Mouse (Mus musculus) midbrain, embryonic 10.5 days (tissue): ENCODE results near the gene Slc38a11. TPM values are rescaled to one million over a fixed set of nuclear protein-coding genes. Genes with fewer than 3 reads are reported as not detected.

ENCODE experiments used
- DNase-seq: peaks from one replicate; pipeline ENCODE4 v3.0.0-alpha.2; 2017; ENCODE audit warnings: low spot score
- H3K27ac ChIP-seq: fragments of 300-500 bp; sonication (generic); replicated peaks from 2 replicates; pipeline ENCODE4 v1.5.1; 2016; ENCODE audit warnings: mild to moderate bottlenecking
- H3K27me3 ChIP-seq: fragments of 300-500 bp; sonication (generic); 2 replicates; pipeline ENCODE4 v1.6.1; 2016; ENCODE audit warnings: low read depth, mild to moderate bottlenecking; ENCODE audit not compliant: poor library complexity, severe bottlenecking
- H3K36me3 ChIP-seq: fragments of 300-500 bp; sonication (generic); 2 replicates; pipeline ENCODE4 v1.6.1; 2016; ENCODE audit warnings: mild to moderate bottlenecking, moderate library complexity
- H3K4me1 ChIP-seq: fragments of 300-500 bp; sonication (generic); 2 replicates; pipeline ENCODE4 v1.6.1; 2016
- H3K4me3 ChIP-seq: fragments of 300-500 bp; sonication (generic); 2 replicates; pipeline ENCODE4 v1.5.1; 2016; ENCODE audit warnings: mild to moderate bottlenecking, moderate library complexity
- H3K9me3 ChIP-seq: fragments of 300-500 bp; sonication (generic); replicated peaks from 2 replicates; pipeline ENCODE4 v1.6.1; 2016; ENCODE audit warnings: mild to moderate bottlenecking
- WGBS: fragments of 180-500 bp; shearing (Covaris S2); methylation state at CpG from one replicate; pipeline ENCODE4 v1.1.7; 2016; 5-methylcytosine and 5-hydroxymethylcytosine counted together
- microRNA-seq: library from miRNA; unstranded; fragments of <30 nt; microRNA quantifications from one replicate; pipeline ENCODE4, GENCODE M21; 2017
- polyA plus RNA-seq: library from polyadenylated mRNA; unstranded; fragments of >200 nt; fragmentation: Nextera tagmentation; extraction: Ambion mirVana; gene quantifications from 2 replicates; pipeline ENCODE4 v1.2.1, GENCODE M21; 2016

Slc38a11 gene
- polyA plus RNA-seq, 1 experiment from 2014 or later, result 0.28 TPM

- H3K36me3 ChIP-seq, result no peaks in the 10 kb centered on the region
- no peaks in the 10 kb centered on the region for H3K9me3 ChIP-seq
- 58% methylated on average over 4 of the region's 4 CpGs for WGBS
- no peaks in the 10 kb centered on the region for H3K4me1 ChIP-seq
- no peak overlapping the region for H3K4me3 ChIP-seq
- H3K27me3 ChIP-seq, result no peaks in the 10 kb centered on the region
- H3K27ac ChIP-seq, result no peak overlapping the region
- DNase-seq, result no peak
Observed at GRCm38 (mm10) chr2:65267834-65268233, 96.0 kb downstream of the Slc38a11 start.

GRCm38 (mm10) chr2:65266576-65267299, 97.1 kb downstream of the Slc38a11 start:
- Histone ChIP-seq H3K4me1 (no peaks in the 10 kb centered on the region), H3K36me3 (no peaks in the 10 kb centered on the region), H3K27ac (no peak overlapping the region), H3K4me3 (no peak overlapping the region), H3K9me3 (no peaks in the 10 kb centered on the region), H3K27me3 (no peaks in the 10 kb centered on the region)
- 87% methylated on average over 5 of the region's 5 CpGs for WGBS
- DNase-seq, result no peak

Small RNA genes lying within 50 kb of the gene (microRNA-seq; reads per million reads assigned to microRNA genes)
- not detected for gene Mir6337

Other genes starting within 250 kb of the Slc38a11 start
- 1.7 and 1.8 TPM in 2 replicates for gene Cobll1, start 124.6 kb downstream of the Slc38a11 start, polyA plus RNA-seq
- 5.0 and 17.6 TPM in 2 replicates for gene Scn3a, start 203.6 kb upstream of the Slc38a11 start, polyA plus RNA-seq